Mouse (Mus musculus) naive thymus-derived CD4-positive, alpha-beta T cell, adult 2 months (primary cell): ENCODE results near the gene Zgpat.

Experiments
- DNase-seq: peaks from one replicate; pipeline ENCODE4 v3.0.0-alpha.2; 2011; ENCODE audit warnings: low read depth

Zgpat gene

GRCm38 (mm10) chr2:181384919-181385391 is 20.2 kb downstream of the Zgpat start:
- DNase-seq, result no peak

GRCm38 (mm10) chr2:181385885-181386284 is 21.2 kb downstream of the Zgpat start:
- no peak for DNase-seq

GRCm38 (mm10) chr2:181386663-181387210 is 22.0 kb downstream of the Zgpat start:
- no peak for DNase-seq

GRCm38 (mm10) chr2:181390136-181390870 is 25.6 kb downstream of the Zgpat start:
- no peak for DNase-seq

- DNase-seq, result no peak
Observed at GRCm38 (mm10) chr2:181391022-181391421, 26.3 kb downstream of the Zgpat start.

GRCm38 (mm10) chr2:181391541-181391940 is 26.8 kb downstream of the Zgpat start:
- DNase-seq, result no peak

GRCm38 (mm10) chr2:181392600-181393213 is 28.0 kb downstream of the Zgpat start:
- DNase-seq, result peak; percentile 88

- DNase-seq, result no peak
Observed at GRCm38 (mm10) chr2:181394086-181394485, 29.4 kb downstream of the Zgpat start.

GRCm38 (mm10) chr2:181397207-181397761 is 32.6 kb downstream of the Zgpat start:
- no peak for DNase-seq

- no peak for DNase-seq
Observed at GRCm38 (mm10) chr2:181401497-181401896, 36.8 kb downstream of the Zgpat start.

GRCm38 (mm10) chr2:181403722-181404121 is 39.0 kb downstream of the Zgpat start:
- DNase-seq, result no peak

- DNase-seq, result no peak
Observed at GRCm38 (mm10) chr2:181409643-181410042, 44.9 kb downstream of the Zgpat start.

- peak; percentile 69 for DNase-seq
Observed at GRCm38 (mm10) chr2:181410760-181411473, 46.2 kb downstream of the Zgpat start.

GRCm38 (mm10) chr2:181413141-181413540 is 48.4 kb downstream of the Zgpat start:
- no peak for DNase-seq

GRCm38 (mm10) chr2:181415945-181416344 is 51.2 kb downstream of the Zgpat start:
- DNase-seq, result no peak

GRCm38 (mm10) chr2:181419359-181419758 is 54.6 kb downstream of the Zgpat start:
- no peak for DNase-seq

GRCm38 (mm10) chr2:181420426-181420825 is 55.7 kb downstream of the Zgpat start:
- DNase-seq, result no peak

- DNase-seq, result no peak
Observed at GRCm38 (mm10) chr2:181420903-181421638, 56.3 kb downstream of the Zgpat start.

GRCm38 (mm10) chr2:181423834-181424233 is 59.1 kb downstream of the Zgpat start:
- DNase-seq, result no peak
